Mouse (Mus musculus): ENCODE results near the gene Paics. TPM values are rescaled to one million over a fixed set of nuclear protein-coding genes. Genes with fewer than 3 reads are reported as not detected.
"Not testable (repeated sequence)": the region's sequence is repeated elsewhere in the genome, so short reads cannot be mapped to it uniquely, and the experiment has no call there.

Gene Paics
- 149 and 181 TPM in 2 replicates for polyA plus RNA-seq (2014; fragmentation: Nextera tagmentation; extraction: Ambion mirVana)

DNA sequence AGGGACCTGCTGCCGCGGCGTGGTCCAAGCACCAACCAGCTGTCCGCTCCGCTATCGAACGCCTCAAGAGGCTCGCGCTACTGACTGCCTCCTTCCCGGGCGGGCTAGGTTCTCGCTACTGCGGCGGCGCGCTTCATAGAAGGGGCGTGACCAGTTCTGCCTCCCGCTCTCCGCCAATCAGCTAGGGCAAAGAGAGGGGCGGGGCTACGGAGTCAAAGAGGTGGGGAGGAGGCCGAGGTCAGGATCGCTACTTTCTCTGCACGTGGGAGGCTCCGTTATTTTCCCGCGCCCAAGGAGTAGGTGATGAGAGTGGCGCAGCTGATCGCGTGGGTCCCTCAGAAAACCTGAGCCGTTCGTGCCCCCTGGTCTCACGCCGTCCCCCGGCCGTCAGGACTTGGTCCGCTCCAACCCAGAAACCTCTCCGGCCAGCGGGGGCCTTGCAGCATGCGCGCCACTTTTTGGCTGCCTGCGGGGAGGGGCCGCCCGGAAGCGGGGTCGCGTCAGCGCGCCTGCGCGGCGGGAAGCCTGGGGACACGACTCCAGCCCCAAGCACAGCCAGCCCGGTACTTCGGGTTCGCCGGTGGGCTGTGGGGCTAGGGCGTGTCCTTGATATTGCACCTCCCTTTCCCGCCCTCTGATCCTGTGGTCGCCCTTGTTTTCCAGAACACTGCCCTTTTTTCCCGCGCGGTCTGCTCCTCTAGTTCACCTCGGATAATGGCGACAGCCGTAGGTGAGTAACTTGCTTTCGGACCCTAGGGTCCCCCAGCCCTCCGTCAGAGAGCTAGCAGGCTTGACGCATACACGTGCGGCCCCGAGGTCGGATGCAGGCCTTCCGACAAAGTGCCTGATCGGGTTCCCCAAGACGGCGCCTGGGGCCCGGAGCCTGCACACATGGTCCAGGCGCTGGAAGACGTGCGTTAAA is at the start of gene Paics, which contains the start of gene Ppat:
Paics (plus strand) TSS at position 202 of the 922 bp plus-strand sequence.
Ppat (minus strand) TSS at position 473 of the 922 bp plus-strand sequence.
- WGBS = under 1% methylated on average over 81 of the region's 81 CpGs
- Histone ChIP-seq H3K9ac (replicated peaks; ENCODE audit: low read length) (peak within 1 kb of the TSS; percentile 58), H3K4me3 (replicated peaks; ENCODE audit: low read depth, low read length) (peak within 1 kb of the TSS; percentile 48), H3K4me1 (ENCODE audit: control insufficient read depth, insufficient read depth, low read length) (peaks cover 23% of the 10 kb centered on the region), H3K9me3 (ENCODE audit: control insufficient read depth, low read length) (no peaks in the 10 kb centered on the region), H3K4me2 (ENCODE audit: low read length) (peak within 1 kb of the TSS; percentile 91), H3K27me3 (ENCODE audit: control insufficient read depth, insufficient read depth, low read length) (no peaks in the 10 kb centered on the region), H3K36me3 (ENCODE audit: control insufficient read depth, insufficient read depth, low read length) (0 out of 2 replicates have a peak, but pooled peaks cover under 1% of the 10 kb centered on the region), H3K27ac (replicated peaks; ENCODE audit: low read depth, low read length) (peak within 1 kb of the TSS; percentile 71)
- DNase-seq (peak; percentile 98), ATAC-seq (ENCODE audit: low FRiP score, low TSS enrichment) (peak; percentile 99)

- 0 out of 2 replicates have a peak, but pooled peaks cover 4% of the 10 kb centered on the region for H3K36me3 ChIP-seq (ENCODE audit: control insufficient read depth, insufficient read depth, low read length)
- H3K4me1 ChIP-seq (ENCODE audit: control insufficient read depth, insufficient read depth, low read length) = no peaks in the 10 kb centered on the region
- WGBS = 84% methylated on average over 4 of the region's 4 CpGs
- no peak overlapping the region for H3K4me3 ChIP-seq (replicated peaks; ENCODE audit: low read depth, low read length)
- H3K9me3 ChIP-seq (ENCODE audit: control insufficient read depth, low read length) = no peaks in the 10 kb centered on the region
- DNase-seq (no peak), ATAC-seq (ENCODE audit: low FRiP score, low TSS enrichment) (no peak)
- H3K9ac ChIP-seq (replicated peaks; ENCODE audit: low read length) = no peak overlapping the region
- no peaks in the 10 kb centered on the region for H3K27me3 ChIP-seq (ENCODE audit: control insufficient read depth, insufficient read depth, low read length)
- H3K4me2 ChIP-seq (ENCODE audit: low read length) = no peak overlapping the region
- no peak overlapping the region for H3K27ac ChIP-seq (replicated peaks; ENCODE audit: low read depth, low read length)
Observed at GRCm38 (mm10) chr5:76902131-76902530, 49.0 kb upstream of the Paics start.

GRCm38 (mm10) chr5:76904713-76905404 is 46.2 kb upstream of the Paics start:
- peak overlapping the region; percentile 75 for H3K4me3 ChIP-seq (replicated peaks; ENCODE audit: low read depth, low read length)
- 0 out of 2 replicates have a peak, but pooled peaks cover 3% of the 10 kb centered on the region for H3K36me3 ChIP-seq (ENCODE audit: control insufficient read depth, insufficient read depth, low read length)
- H3K9ac ChIP-seq (replicated peaks; ENCODE audit: low read length) = peak overlapping the region; percentile 68
- DNase-seq = no peak
- H3K4me1 ChIP-seq (ENCODE audit: control insufficient read depth, insufficient read depth, low read length) = no peaks in the 10 kb centered on the region
- H3K27ac ChIP-seq (replicated peaks; ENCODE audit: low read depth, low read length) = peak overlapping the region; percentile 83
- WGBS = 2% methylated on average over 19 of the region's 19 CpGs
- ATAC-seq (ENCODE audit: low FRiP score, low TSS enrichment) = no peak; the same call in 1 of the 2 replicates
- H3K27me3 ChIP-seq (ENCODE audit: control insufficient read depth, insufficient read depth, low read length) = no peaks in the 10 kb centered on the region
- no peaks in the 10 kb centered on the region for H3K9me3 ChIP-seq (ENCODE audit: control insufficient read depth, low read length)
- H3K4me2 ChIP-seq (ENCODE audit: low read length) = peak overlapping the region; percentile 64

DNA sequence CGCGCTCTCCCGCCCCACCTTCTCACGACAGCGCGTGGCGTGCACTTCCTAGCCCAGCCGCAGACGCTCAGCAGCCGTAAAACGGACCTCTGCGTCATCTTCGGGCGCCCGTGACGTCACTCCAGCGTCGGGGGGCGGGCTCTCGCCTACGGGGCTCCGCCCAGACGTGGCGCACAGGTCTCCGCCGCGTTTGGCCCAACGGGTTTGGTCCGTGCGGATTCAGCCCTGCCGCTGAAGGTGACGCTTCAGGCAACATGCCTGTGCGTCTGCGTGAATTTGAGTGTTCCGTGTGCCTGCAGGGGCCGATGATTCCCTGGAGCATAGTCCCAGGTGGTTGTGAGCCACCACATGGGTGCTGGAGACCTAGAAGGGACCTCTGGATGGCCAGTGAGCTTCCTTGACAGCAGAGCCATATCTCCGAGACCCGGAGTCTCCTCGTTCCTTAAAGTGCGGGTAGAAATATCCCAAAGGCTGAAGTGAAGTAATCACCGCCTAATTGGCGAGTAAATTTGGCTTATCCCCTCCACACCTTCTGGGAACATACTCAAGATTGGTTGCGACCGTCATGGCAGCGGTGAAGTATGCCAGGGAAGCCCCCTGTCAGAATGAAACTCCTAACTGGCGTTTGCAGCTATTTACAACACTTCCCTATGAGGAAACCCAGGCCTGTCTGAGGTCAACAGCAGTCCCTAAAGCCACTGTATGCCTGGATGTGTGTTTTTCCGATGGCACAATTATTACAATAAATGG is 45.5 kb upstream of the Paics start, which contains the start of gene Aasdh:
Aasdh (minus strand) TSS at position 110 of the 750 bp plus-strand sequence.
- H3K4me1 ChIP-seq (ENCODE audit: control insufficient read depth, insufficient read depth, low read length) = no peaks in the 10 kb centered on the region
- H3K4me2 ChIP-seq (ENCODE audit: low read length) = peak within 1 kb of the TSS; percentile 64
- H3K9me3 ChIP-seq (ENCODE audit: control insufficient read depth, low read length) = no peaks in the 10 kb centered on the region
- under 1% methylated on average over 47 of the region's 47 CpGs for WGBS
- H3K27me3 ChIP-seq (ENCODE audit: control insufficient read depth, insufficient read depth, low read length) = no peaks in the 10 kb centered on the region
- peak within 1 kb of the TSS; percentile 68 for H3K9ac ChIP-seq (replicated peaks; ENCODE audit: low read length)
- peak within 1 kb of the TSS; percentile 83 for H3K27ac ChIP-seq (replicated peaks; ENCODE audit: low read depth, low read length)
- no peaks in the 10 kb centered on the region for H3K36me3 ChIP-seq (ENCODE audit: control insufficient read depth, insufficient read depth, low read length)
- DNase-seq = peak; percentile 99
- peak; percentile 99 for ATAC-seq (ENCODE audit: low FRiP score, low TSS enrichment)
- peak within 1 kb of the TSS; percentile 75 for H3K4me3 ChIP-seq (replicated peaks; ENCODE audit: low read depth, low read length)

- Histone ChIP-seq H3K9ac (replicated peaks; ENCODE audit: low read length) (peak overlapping the region; percentile 68; the same call in 1 of the 2 replicates), H3K4me3 (replicated peaks; ENCODE audit: low read depth, low read length) (peak overlapping the region; percentile 75), H3K27me3 (ENCODE audit: control insufficient read depth, insufficient read depth, low read length) (no peaks in the 10 kb centered on the region), H3K4me2 (ENCODE audit: low read length) (peak overlapping the region; percentile 64), H3K36me3 (ENCODE audit: control insufficient read depth, insufficient read depth, low read length) (no peaks in the 10 kb centered on the region), H3K9me3 (ENCODE audit: control insufficient read depth, low read length) (no peaks in the 10 kb centered on the region), H3K27ac (replicated peaks; ENCODE audit: low read depth, low read length) (peak overlapping the region; percentile 83), H3K4me1 (ENCODE audit: control insufficient read depth, insufficient read depth, low read length) (no peaks in the 10 kb centered on the region)
- DNase-seq (no peak), ATAC-seq (ENCODE audit: low FRiP score, low TSS enrichment) (no peak)
- 34% methylated on average over 3 of the region's 3 CpGs for WGBS
Observed at GRCm38 (mm10) chr5:76906155-76906499, 45.0 kb upstream of the Paics start.

DNA sequence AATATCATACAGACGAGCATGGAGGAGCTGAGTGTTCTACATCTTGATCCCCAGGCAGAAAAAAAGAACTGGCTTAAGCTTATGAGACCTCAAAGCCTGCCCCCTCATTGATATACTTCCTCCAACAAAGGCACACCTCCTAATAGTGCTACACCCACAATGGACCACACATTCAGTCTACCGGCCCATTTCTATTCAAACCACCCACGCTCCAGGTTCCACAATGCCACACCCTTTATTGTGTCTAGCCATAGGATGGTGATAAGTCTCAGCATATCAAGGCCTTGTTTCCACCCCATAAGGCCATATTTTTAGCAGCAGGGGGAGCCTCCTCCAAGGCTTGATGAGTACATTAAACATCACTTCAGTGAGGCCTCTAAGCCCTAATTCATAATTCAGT is 40.3 kb upstream of the Paics start:
- no peak overlapping the region for H3K4me3 ChIP-seq (replicated peaks; ENCODE audit: low read depth, low read length)
- DNase-seq (no peak), ATAC-seq (ENCODE audit: low FRiP score, low TSS enrichment) (no peak)
- H3K9ac ChIP-seq (replicated peaks; ENCODE audit: low read length) = no peak overlapping the region
- no peaks in the 10 kb centered on the region for H3K4me1 ChIP-seq (ENCODE audit: control insufficient read depth, insufficient read depth, low read length)
- H3K36me3 ChIP-seq (ENCODE audit: control insufficient read depth, insufficient read depth, low read length) = peaks cover 10% of the 10 kb centered on the region
- no peaks in the 10 kb centered on the region for H3K9me3 ChIP-seq (ENCODE audit: control insufficient read depth, low read length)
- WGBS = 87% methylated on average over 3 of the region's 3 CpGs
- no peaks in the 10 kb centered on the region for H3K27me3 ChIP-seq (ENCODE audit: control insufficient read depth, insufficient read depth, low read length)
- no peak overlapping the region for H3K4me2 ChIP-seq (ENCODE audit: low read length)
- no peak overlapping the region for H3K27ac ChIP-seq (replicated peaks; ENCODE audit: low read depth, low read length)

DNA sequence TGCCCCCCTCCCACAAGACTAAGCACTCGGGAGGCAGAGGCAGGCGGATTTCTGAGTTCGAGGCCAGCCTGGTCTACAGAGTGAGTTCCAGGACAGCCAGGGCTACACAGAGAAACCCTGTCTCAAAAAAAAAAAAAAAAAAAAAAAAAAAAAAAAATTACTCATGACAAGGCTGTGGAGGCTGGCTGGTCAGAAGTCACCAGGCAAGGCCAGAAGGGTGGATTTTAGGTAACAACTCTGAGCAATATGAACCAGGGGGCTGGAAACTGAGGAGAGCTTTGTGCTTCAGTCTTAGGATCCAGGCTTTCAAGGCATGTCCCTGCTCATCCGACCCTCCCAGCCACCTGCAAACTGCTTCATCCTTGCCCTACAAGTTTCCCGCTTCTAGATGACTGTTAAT is 38.6 kb upstream of the Paics start:
- not testable (repeated sequence) for H3K4me1 ChIP-seq (ENCODE audit: control insufficient read depth, insufficient read depth, low read length); H3K4me3 ChIP-seq (replicated peaks; ENCODE audit: low read depth, low read length); ATAC-seq (ENCODE audit: low FRiP score, low TSS enrichment); H3K27me3 ChIP-seq (ENCODE audit: control insufficient read depth, insufficient read depth, low read length); DNase-seq; H3K36me3 ChIP-seq (ENCODE audit: control insufficient read depth, insufficient read depth, low read length); H3K9ac ChIP-seq (replicated peaks; ENCODE audit: low read length); H3K4me2 ChIP-seq (ENCODE audit: low read length); H3K9me3 ChIP-seq (ENCODE audit: control insufficient read depth, low read length); H3K27ac ChIP-seq (replicated peaks; ENCODE audit: low read depth, low read length)
- WGBS = 93% methylated on average over 5 of the region's 5 CpGs

- no peaks in the 10 kb centered on the region for H3K4me1 ChIP-seq (ENCODE audit: control insufficient read depth, insufficient read depth, low read length)
- H3K36me3 ChIP-seq (ENCODE audit: control insufficient read depth, insufficient read depth, low read length) = peaks cover 27% of the 10 kb centered on the region
- no peak for ATAC-seq (ENCODE audit: low FRiP score, low TSS enrichment)
Observed at GRCm38 (mm10) chr5:76922833-76923232, 28.3 kb upstream of the Paics start.

More at GRCm38 (mm10) chr5:76922833-76923232, 28.3 kb upstream of the Paics start:
- Histone ChIP-seq H3K27me3 (ENCODE audit: control insufficient read depth, insufficient read depth, low read length) (no peaks in the 10 kb centered on the region), H3K27ac (replicated peaks; ENCODE audit: low read depth, low read length) (no peak overlapping the region), H3K4me2 (ENCODE audit: low read length) (no peak overlapping the region), H3K4me3 (replicated peaks; ENCODE audit: low read depth, low read length) (no peak overlapping the region), H3K9ac (replicated peaks; ENCODE audit: low read length) (no peak overlapping the region), H3K9me3 (ENCODE audit: control insufficient read depth, low read length) (no peaks in the 10 kb centered on the region)
- no peak for DNase-seq
- WGBS = 81% methylated on average over 4 of the region's 4 CpGs
